Mouse (Mus musculus) activated CD4-positive, CD25-positive, alpha-beta regulatory T cell, adult 4 months (primary cell): ENCODE data around the gene Kdm5c. TPM values are rescaled to one million over a fixed set of nuclear protein-coding genes. Genes with fewer than 3 reads are reported as not detected.
"Not testable (repeated sequence)": the region's sequence is repeated elsewhere in the genome, so short reads cannot be mapped to it uniquely, and the experiment has no call there.

Experiments
- ATAC-seq: one replicate; pipeline ENCODE4 v1.8.0; 2017
- polyA plus RNA-seq, 2 experiments: library from polyadenylated mRNA; unstranded; fragments of 100-300 nt; shearing (Covaris generic); gene quantifications; one replicate each; pipeline ENCODE4 v1.2.1; 2017

Kdm5c gene
- polyA plus RNA-seq = 10 to 100 TPM; 23.8 to 27.1 TPM

DNA sequence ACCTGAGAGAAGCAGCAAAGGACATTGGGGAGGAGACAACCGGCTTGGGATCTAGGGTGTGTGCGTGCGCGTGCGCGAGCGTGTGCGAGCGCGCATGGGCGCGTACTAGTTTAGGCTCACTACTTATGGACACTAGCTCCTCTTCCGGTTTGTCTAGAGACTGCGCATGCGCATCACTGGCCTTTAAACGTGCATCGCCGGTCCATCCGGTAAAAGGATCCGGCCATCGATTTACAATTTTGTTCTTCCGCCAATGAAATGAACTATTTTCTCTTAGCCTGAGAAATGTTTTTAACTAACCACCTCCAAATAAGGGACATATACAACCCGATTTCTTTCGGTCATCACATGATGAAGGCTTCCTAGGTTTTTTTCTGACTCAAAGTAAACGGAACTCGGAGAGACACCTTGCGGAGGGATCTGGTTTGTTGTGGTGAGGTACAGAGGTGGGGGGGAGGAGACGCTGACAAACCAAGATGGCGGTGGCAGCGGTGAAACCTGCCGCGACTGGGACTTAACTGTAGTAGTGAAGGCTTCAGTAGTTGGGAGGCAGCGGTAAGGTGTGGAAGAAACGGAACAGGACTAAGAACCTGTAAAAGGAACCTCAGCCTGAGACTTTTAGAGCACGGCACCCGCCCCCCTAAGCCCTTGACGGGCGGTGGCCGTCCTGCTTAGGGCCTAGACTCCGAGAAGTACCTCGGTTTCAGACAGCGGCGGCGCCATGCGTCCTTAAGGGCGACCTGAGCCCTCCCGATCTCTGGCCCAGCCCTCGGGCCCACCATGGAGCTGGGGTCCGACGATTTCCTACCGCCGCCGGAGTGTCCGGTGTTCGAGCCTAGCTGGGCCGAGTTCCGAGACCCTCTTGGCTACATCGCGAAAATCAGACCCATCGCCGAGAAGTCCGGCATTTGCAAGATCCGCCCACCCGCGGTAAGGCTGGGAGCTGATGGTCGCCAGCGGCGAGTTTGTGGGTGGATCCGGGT lies at the start of gene Kdm5c:
Gene Kdm5c, plus strand, starts transcription at position 240 of the 983 bp plus-strand sequence.
- peak; percentile 94 for ATAC-seq

DNA sequence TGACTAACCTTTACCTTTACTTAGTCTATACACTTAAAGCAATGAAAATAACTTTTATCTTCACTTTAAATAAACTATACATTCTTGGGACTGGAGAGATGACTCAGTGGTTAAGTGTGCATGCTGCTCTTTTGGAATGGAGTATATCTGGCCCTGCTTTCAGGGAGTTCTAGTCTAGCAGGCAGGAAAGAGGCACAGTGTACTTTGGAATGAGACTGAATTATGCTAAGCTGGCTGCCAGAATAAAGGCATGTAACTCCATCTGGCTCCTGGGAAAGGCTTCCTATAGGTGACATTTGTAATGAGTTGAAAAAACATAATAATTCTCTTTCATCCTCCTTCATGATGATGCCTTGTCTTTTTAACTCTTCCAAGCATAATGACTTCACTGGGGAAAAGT lies 45.7 kb upstream of the Kdm5c start:
- no peak for ATAC-seq

DNA sequence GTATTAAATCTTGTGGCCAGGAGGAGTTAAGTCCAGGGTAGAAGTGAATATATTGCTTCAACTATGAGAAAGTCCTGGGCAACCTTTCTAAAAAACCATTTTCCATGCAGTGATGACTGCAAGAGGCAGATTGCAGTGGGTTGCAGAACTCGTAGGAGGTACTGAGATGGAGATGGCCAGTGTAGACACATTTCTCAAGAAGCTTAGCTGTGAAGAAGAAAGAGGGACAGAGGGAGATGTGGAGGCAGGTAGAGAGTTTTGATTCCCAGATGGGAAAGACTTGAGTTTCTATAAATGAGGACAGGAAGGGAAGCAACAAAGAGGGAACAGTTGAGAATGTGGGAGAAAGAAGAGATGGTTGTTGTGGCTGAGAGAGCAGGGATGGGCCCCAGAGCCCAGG lies 41.6 kb upstream of the Kdm5c start:
- no peak for ATAC-seq

- ATAC-seq = no peak
These were observed 34.8 kb upstream of the Kdm5c start for GRCm38 (mm10) chrX:152197814-152198648.

- ATAC-seq = no peak
These were observed 30.9 kb upstream of the Kdm5c start for GRCm38 (mm10) chrX:152201737-152202421.

- no peak for ATAC-seq
These were observed 30.3 kb upstream of the Kdm5c start for GRCm38 (mm10) chrX:152202422-152203103.

DNA sequence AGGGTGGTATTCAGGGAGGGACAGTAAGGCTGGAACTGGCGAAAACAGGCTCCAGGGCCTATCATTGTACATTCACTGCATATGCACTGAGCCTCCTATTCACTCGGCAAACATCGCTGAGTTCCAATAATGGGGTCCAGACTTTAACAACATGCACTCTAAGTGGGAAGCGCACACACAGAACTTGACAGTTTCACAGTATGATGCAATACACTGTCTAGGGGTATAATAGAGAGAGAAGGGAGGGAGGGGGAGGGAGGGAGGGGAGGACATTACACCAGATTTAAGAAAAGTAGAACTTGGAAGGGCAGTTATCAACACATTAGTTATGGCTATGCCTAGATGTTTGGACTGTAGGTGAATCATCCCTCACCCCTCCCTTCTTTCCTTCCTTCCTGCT lies 29.6 kb upstream of the Kdm5c start:
- no peak for ATAC-seq

DNA sequence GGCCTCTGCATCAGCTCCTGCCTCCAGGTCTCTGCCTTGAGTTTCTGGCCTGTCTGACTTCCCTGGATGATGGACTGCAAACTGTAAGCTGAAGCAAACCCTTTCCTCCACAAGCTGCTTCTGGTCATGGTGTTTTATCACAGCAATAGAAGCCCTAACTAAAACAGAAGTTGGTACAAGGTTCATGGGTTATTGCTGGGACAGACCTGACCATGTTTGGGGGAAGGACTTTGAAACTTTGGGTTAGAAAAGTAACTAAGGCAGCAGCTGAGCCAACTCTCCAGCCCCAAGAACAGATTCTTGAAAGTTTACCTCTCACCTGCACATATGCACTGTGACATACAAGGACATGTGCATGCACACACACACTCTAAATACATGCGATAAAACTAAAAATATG lies 27.3 kb upstream of the Kdm5c start:
- ATAC-seq = no peak

- ATAC-seq = no peak
These were observed 18.1 kb upstream of the Kdm5c start for GRCm38 (mm10) chrX:152214703-152215102.

DNA sequence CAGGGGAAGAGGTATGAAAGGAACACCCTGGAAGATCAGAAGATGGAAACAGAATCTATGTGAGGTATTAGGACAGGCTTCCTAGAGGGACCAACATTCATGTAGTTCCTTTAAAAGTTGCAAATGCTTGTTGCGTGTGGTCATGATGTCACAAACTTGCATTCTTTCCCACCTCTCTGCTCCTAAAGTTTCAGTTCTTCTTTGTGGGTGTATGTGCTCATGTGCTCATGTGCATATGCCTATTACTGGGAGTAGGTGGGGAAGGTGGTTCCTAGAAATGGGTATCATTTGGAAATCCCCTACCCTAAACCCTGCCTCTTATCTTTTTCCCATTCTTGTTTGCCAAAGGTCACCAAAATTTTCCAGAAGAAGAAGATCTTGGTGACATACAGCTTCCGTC lies 14.3 kb upstream of the Kdm5c start:
- no peak for ATAC-seq

DNA sequence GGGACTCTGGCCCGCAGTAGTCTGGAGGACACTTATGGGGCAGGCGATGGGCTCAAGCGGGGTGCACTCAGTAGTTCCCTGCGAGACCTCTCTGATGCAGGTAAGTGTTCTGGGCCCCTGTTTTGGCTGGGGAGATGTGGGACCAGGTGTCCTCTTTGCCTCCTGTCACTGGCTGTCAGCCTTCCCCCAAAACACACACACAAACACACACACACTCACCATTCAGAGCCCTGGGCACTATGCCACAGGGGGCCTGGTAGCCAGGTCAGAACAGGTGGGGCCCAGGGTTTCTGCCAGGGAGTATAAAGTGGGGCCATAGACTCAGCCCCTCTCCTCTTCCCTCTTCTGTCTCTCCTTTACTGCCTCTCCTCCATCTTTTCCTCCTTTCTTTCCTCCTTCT lies 11.1 kb upstream of the Kdm5c start:
- ATAC-seq = no peak

DNA sequence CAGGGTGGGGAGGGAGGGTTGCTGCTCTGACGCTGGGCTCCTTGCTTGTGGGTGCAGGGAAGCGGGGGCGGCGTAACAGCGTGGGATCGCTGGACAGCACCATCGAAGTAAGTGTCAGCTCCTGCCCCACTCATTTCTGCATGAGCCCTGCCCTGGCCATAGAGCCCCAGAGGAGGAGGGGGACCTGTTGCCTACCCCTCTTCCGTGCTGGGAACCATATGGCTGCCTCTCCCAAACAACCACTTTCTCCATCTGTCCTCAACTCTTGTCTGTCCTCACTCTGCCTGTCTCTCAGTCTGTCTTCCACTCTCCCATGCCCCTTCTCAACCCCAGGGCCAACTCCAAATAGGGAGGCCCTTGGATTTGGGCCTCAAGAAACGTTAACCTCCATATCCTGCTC lies 10.6 kb upstream of the Kdm5c start:
- no peak for ATAC-seq

DNA sequence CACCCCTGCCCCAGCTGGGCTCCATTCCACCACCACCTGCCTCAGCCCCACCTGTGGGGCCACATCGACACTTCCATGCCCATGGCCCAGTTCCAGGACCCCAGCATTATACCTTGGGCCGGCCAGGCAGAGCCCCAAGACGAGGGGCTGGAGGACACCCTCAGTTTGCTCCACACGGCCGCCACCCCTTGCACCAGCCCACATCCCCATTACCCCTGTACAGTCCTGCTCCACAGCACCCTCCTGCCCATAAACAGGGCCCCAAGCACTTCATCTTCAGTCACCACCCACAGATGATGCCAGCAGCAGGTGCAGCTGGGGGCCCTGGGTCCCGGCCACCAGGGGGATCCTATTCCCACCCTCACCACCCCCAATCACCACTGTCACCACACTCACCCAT lies 9.5 kb upstream of the Kdm5c start:
- no peak for ATAC-seq

- ATAC-seq = no peak
These were observed 8.5 kb upstream of the Kdm5c start for GRCm38 (mm10) chrX:152224280-152224679.

GRCm38 (mm10) chrX:152234125-152234524 lies 1.3 kb downstream of the Kdm5c start:
- no peak for ATAC-seq

DNA sequence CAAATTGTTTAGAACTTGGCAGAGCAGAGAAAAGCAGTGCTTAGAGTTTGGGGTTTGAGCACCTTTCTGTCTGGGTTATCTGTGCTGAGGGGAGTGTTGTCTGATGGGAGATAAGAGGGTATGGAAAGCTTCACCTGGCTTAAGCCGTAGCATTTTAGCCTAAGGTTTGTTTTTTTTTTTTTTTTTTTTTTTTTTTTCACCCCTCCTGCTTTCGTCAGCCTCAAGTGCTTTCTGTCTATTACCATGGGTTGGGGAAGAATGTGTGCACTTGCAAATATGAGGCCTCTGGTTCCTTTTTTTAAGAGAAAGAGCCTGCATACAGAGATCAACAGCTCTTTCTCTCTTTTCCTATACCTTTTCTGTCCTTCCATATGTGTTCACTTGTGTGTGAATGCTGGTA lies 2.9 kb downstream of the Kdm5c start:
- no peak for ATAC-seq

- not testable (repeated sequence) for ATAC-seq
These were observed 10.3 kb downstream of the Kdm5c start for GRCm38 (mm10) chrX:152243140-152243539.

DNA sequence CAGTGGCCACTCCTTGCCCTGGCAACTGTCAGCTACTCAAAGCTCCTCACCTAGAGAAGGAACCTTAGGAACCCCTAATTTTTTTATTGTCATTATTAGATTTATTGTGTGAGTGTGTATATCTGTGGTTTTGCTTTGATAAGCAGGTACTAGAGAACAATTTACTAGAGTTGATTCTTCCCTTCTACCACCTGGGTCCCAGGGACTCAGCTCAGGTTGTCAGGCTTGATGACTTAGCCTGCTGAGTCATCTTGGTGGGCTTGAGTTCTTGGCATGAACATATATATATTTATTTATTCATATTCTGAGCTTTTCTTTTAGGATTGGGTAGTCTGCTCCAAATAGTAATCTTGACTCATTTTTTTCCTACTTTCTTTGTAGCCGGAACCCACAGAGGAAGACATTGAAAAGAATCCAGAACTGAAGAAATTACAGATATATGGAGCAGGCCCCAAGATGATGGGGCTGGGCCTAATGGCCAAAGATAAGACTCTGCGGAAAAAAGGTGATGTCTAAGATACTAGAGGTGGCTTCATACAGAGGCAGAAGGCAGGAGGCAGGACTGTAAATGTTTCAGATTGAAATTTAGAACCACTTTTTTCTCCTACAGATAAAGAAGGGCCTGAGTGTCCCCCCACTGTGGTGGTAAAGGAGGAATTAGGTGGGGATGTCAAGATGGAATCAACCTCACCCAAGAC lies 11.8 kb downstream of the Kdm5c start:
- ATAC-seq = no peak

- no peak for ATAC-seq
These were observed 38.4 kb downstream of the Kdm5c start for GRCm38 (mm10) chrX:152271189-152271588.

DNA sequence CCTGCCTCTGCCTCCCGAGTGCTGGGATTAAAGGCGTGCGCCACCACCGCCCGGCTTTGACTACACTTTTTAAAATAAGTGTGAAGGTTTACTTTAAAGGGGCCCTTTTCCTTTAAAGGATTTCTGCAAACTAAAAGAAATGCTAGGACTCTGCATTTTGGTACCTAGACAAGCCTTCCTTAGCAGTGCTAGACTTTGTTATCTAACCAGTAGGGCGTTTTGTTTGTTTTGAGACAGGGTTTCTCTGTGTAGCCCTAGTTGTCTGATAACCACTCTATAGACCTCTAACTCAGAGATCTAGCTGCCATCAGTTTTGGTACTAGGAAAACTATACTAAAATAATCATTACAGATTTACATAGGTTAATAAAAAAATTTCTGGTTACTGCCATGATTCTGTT lies 46.6 kb downstream of the Kdm5c start:
- no peak for ATAC-seq

- no peak for ATAC-seq
These were observed 51.9 kb downstream of the Kdm5c start for GRCm38 (mm10) chrX:152284746-152285145.

DNA sequence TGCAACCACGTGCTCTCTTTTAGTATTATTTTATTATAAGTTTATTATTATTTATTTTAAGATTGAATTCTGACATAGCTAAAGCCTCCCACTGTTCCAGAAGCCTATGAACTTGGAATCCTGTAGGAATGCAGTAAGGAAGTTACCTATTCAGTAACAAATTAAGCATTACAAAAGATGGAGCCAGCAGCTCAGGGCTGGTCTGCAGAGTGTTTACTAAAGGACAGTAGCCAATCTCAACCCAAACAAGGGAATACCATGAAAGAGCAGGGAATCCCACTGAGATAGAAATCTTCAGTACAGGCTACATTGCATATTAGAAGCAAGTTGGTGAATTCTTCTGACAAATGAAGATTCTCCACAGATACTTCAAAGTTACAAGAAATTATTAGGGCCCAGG lies 54.2 kb downstream of the Kdm5c start:
- not testable (repeated sequence) for ATAC-seq
